Mouse (Mus musculus): ENCODE measurements around the gene Rbck1. TPM values are rescaled to one million over a fixed set of nuclear protein-coding genes. Genes with fewer than 3 reads are reported as not detected.

The Rbck1 gene
- polyA plus RNA-seq, 2 experiments = 34.3 to 49.6 TPM

DNA sequence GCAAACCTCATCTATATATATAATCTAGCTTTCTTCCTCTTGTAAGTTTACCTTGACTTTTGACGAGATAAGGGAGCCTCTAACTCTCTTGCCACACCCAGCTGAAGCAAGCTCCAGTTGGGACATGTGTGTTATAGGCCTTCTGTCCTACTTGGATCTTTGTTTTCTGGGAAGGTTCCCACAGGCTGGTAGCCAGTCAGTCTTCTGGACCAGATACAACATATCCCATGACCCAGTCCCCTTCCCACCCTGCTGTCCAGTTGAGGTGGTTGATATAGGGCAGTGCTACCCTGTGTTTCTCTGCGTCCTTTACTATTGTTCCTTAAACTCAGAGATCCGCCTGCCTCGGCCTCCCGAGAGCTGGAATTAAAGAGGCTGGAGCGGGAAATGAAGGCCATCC is 27.0 kb downstream of the Rbck1 start:
- Histone ChIP-seq H3K9me3 (ENCODE audit: control insufficient read depth, low read length) (no peaks in the 10 kb centered on the region), H3K4me2 (ENCODE audit: low read depth) (no peak overlapping the region), H3K36me3 (replicated peaks; ENCODE audit: control insufficient read depth, insufficient read depth, low read depth) (peaks cover 33% of the 10 kb centered on the region), H3K27me3 (ENCODE audit: control insufficient read depth, insufficient read depth, low read length) (no peaks in the 10 kb centered on the region), H3K9ac (replicated peaks) (no peak overlapping the region), H3K27ac (no peak overlapping the region), H3K4me3 (ENCODE audit: insufficient read depth in 1 of 2, low read depth in 2 of 2, low read length in 2 of 2) (no peak overlapping the region), H3K4me1 (replicated peaks; ENCODE audit: control insufficient read depth in 2 of 2, insufficient read depth in 2 of 2, low read length in 1 of 2) (no peaks in the 10 kb centered on the region)
- DNase-seq (ENCODE audit: low read depth in 3 of 3, low spot score in 3 of 3) = no peak
- ATAC-seq (ENCODE audit: insufficient read depth) = no peak
- WGBS (ENCODE audit: insufficient replicate concordance) = 68% methylated on average over 6 of the region's 6 CpGs
- TF ChIP-seq CTCF (IDR thresholded peaks at IDR 0.05; ENCODE audit: low read depth) (no peak), EP300 (IDR thresholded peaks at IDR 0.05; ENCODE audit: low read depth) (no peak)

DNA sequence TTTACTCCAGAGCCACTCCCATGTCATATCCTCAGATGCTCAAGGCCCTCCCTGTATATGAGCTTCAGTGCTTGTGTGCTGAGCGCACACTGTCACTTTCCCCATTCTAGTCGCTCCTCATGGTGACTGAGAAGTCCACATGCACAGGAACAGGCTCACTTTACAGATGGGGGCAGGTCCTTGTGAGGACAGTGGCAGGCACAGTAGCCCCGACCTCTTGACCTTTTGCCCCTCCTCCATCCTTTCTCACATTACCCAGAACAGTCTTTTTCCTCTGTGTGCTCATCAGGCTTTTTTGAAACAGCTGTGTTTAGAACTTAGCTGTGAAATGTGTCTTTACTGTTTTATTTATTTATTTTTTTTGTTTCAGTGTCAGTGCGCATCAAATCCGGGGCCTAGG is 28.7 kb downstream of the Rbck1 start:
- Histone ChIP-seq H3K9ac (replicated peaks) (no peak overlapping the region), H3K27ac (no peak overlapping the region), H3K4me1 (replicated peaks; ENCODE audit: control insufficient read depth in 2 of 2, insufficient read depth in 2 of 2, low read length in 1 of 2) (no peaks in the 10 kb centered on the region), H3K4me3 (ENCODE audit: insufficient read depth in 1 of 2, low read depth in 2 of 2, low read length in 2 of 2) (no peak overlapping the region), H3K36me3 (replicated peaks; ENCODE audit: control insufficient read depth, insufficient read depth, low read depth) (peaks cover 27% of the 10 kb centered on the region), H3K27me3 (ENCODE audit: control insufficient read depth, insufficient read depth, low read length) (no peaks in the 10 kb centered on the region), H3K9me3 (ENCODE audit: control insufficient read depth, low read length) (no peaks in the 10 kb centered on the region), H3K4me2 (ENCODE audit: low read depth) (no peak overlapping the region)
- DNase-seq (ENCODE audit: low read depth in 3 of 3, low spot score in 3 of 3) = no peak
- TF ChIP-seq CTCF (IDR thresholded peaks at IDR 0.05; ENCODE audit: low read depth) (no peak), EP300 (IDR thresholded peaks at IDR 0.05; ENCODE audit: low read depth) (no peak)
- ATAC-seq (ENCODE audit: insufficient read depth) = no peak
- 74% methylated on average over 5 of the region's 5 CpGs for WGBS (ENCODE audit: insufficient replicate concordance)

DNA sequence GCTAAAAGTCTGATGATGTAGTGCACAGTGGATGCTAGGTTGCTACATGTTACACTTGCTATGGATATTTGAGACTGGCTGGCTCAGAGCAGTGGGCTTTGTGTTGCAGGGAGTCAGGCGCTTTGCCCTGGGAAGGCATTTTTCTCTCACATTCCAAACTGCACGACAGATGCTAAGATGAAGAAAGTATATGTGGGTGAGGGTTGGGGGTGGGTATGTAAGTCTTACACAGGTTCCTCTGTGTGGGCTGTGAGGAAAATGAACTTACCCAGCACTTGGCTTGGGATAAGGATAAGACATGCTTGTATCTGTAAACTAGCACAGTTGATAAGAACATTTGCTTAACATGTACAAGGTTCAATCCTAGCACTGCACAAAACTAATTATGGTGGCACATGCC is 29.6 kb downstream of the Rbck1 start:
- H3K9ac ChIP-seq (replicated peaks) = no peak overlapping the region
- WGBS (ENCODE audit: insufficient replicate concordance) = 80% methylated on average over 2 of the region's 2 CpGs
- no peaks in the 10 kb centered on the region for H3K9me3 ChIP-seq (ENCODE audit: control insufficient read depth, low read length)
- DNase-seq (ENCODE audit: low read depth in 3 of 3, low spot score in 3 of 3) (no peak), ATAC-seq (ENCODE audit: insufficient read depth) (no peak)
- no peaks in the 10 kb centered on the region for H3K27me3 ChIP-seq (ENCODE audit: control insufficient read depth, insufficient read depth, low read length)
- H3K27ac ChIP-seq = no peak overlapping the region
- no peaks in the 10 kb centered on the region; a peak in 1 of 4 replicates for H3K4me1 ChIP-seq (replicated peaks; ENCODE audit: control insufficient read depth in 2 of 2, insufficient read depth in 2 of 2, low read length in 1 of 2)
- TF ChIP-seq CTCF (IDR thresholded peaks at IDR 0.05; ENCODE audit: low read depth) = no peak
- TF ChIP-seq EP300 (IDR thresholded peaks at IDR 0.05; ENCODE audit: low read depth) = no peak
- peaks cover 18% of the 10 kb centered on the region for H3K36me3 ChIP-seq (replicated peaks; ENCODE audit: control insufficient read depth, insufficient read depth, low read depth)
- H3K4me3 ChIP-seq (ENCODE audit: insufficient read depth in 1 of 2, low read depth in 2 of 2, low read length in 2 of 2) = no peak overlapping the region
- no peak overlapping the region for H3K4me2 ChIP-seq (ENCODE audit: low read depth)

DNA sequence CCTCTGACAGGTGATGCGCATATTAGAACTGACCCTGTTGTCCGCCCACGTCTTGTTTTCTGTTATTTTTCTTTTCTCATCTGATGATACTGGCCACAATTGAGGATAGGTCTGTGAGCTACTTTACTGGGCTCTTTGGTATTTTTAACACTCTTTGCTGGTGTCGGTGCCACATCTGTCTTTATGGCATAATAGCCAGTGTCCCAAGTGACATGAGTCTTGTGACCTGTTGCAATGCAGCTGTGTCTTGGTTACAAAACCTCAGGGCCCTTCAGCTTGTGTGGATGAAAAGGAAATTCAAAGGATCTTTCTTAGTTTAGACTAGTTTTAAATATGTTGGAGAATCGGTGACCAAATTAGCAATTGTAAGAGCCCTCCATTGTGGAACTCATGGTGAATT is 37.9 kb downstream of the Rbck1 start:
- DNase-seq (ENCODE audit: low read depth in 3 of 3, low spot score in 3 of 3) = peak in 1 of 3 experiments; percentile 9

DNA sequence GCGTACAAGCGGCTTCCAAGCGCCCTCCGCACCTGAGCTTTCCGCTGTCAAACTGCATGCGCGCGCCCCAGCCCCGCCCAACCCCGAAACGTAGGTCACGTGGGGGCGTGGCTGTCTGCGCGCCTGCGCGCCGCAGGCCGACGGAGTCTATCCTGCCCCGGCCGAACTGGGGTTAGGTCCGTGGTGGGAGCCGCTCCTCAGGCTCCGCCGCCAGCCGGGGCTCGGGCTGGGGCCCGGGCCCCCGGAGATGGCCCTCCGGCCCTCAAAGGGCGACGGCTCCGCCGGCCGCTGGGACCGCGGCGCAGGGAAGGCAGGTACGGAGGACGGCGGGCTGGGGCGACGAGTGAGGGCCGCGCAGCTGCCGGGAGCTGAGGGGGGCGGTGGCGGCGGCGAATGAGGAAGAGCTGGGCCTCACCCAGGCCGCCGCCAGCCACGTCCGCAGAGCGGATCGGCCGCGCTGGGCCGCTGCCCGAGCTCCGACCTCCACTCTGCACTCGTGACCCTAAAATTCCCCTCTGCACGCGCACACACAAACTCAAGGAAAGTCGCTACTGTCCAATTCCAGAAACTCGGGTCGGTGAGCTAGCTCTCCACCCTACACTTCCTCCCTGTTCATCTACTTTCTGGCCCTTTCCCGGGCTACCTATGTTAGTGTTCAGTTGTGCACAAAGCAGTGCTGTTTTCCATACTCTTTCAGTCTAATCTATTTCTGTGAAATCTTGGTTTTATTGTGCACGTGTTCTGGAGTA is 38.6 kb downstream of the Rbck1 start, which contains the start of gene Tbc1d20:
Tbc1d20 (plus strand) TSS at position 102 of the 749 bp plus-strand sequence.
- Histone ChIP-seq H3K4me2 (ENCODE audit: low read depth) (peak within 1 kb of the TSS; percentile 80), H3K9ac (replicated peaks) (peak within 1 kb of the TSS; percentile 78), H3K27me3 (ENCODE audit: control insufficient read depth, insufficient read depth, low read length) (no peaks in the 10 kb centered on the region), H3K4me1 (replicated peaks; ENCODE audit: control insufficient read depth in 2 of 2, insufficient read depth in 2 of 2, low read length in 1 of 2) (peaks cover 4 to 17% of the 10 kb centered on the region in 2 experiments), H3K27ac (peak within 1 kb of the TSS; percentile 12), H3K4me3 (ENCODE audit: insufficient read depth in 1 of 2, low read depth in 2 of 2, low read length in 2 of 2) (peak within 1 kb of the TSS; percentile 74 to 84), H3K9me3 (ENCODE audit: control insufficient read depth, low read length) (no peaks in the 10 kb centered on the region), H3K36me3 (replicated peaks; ENCODE audit: control insufficient read depth, insufficient read depth, low read depth) (no peaks in the 10 kb centered on the region)
- TF ChIP-seq EP300 (IDR thresholded peaks at IDR 0.05; ENCODE audit: low read depth) = no peak
- no peak for TF ChIP-seq CTCF (IDR thresholded peaks at IDR 0.05; ENCODE audit: low read depth)
- under 1% methylated on average over 46 of the region's 70 CpGs for WGBS (ENCODE audit: insufficient replicate concordance)
- ATAC-seq (ENCODE audit: insufficient read depth) (peak; percentile 98), DNase-seq (ENCODE audit: low read depth in 3 of 3, low spot score in 3 of 3) (peak; percentile 81 to 84 (median 81))

More for the DNA sequence above, 37.9 kb downstream of the Rbck1 start:
- no peaks in the 10 kb centered on the region for H3K27me3 ChIP-seq (ENCODE audit: control insufficient read depth, insufficient read depth, low read length)
- peak overlapping the region; percentile 74 to 84 for H3K4me3 ChIP-seq (ENCODE audit: insufficient read depth in 1 of 2, low read depth in 2 of 2, low read length in 2 of 2)
- no peaks in the 10 kb centered on the region for H3K36me3 ChIP-seq (replicated peaks; ENCODE audit: control insufficient read depth, insufficient read depth, low read depth)
- peak overlapping the region; percentile 78 for H3K9ac ChIP-seq (replicated peaks)
- peaks cover 4 to 17% of the 10 kb centered on the region in 2 experiments for H3K4me1 ChIP-seq (replicated peaks; ENCODE audit: control insufficient read depth in 2 of 2, insufficient read depth in 2 of 2, low read length in 1 of 2)
- no peak for ATAC-seq (ENCODE audit: insufficient read depth)
- 34% methylated on average over 5 of the region's 5 CpGs for WGBS (ENCODE audit: insufficient replicate concordance)
- no peak for TF ChIP-seq CTCF (IDR thresholded peaks at IDR 0.05; ENCODE audit: low read depth)
- TF ChIP-seq EP300 (IDR thresholded peaks at IDR 0.05; ENCODE audit: low read depth) = no peak
- H3K27ac ChIP-seq = no peak overlapping the region
- peak overlapping the region; percentile 80 for H3K4me2 ChIP-seq (ENCODE audit: low read depth)
- no peaks in the 10 kb centered on the region for H3K9me3 ChIP-seq (ENCODE audit: control insufficient read depth, low read length)
